Mouse (Mus musculus) gastrocnemius, adult 2 months (tissue): ENCODE data around the gene Cmah. TPM values are rescaled to one million over a fixed set of nuclear protein-coding genes. Genes with fewer than 3 reads are reported as not detected.

ENCODE experiments used
- DNase-seq: peaks from one replicate; pipeline ENCODE4 v3.0.0; 2022
- H3K27ac ChIP-seq: fragments of 200-600 bp; 2 replicates; pipeline ENCODE4 v1.8.1; 2022; ENCODE audit warnings: mild to moderate bottlenecking
- H3K4me3 ChIP-seq: fragments of 200-600 bp; 2 replicates; pipeline ENCODE4 v1.8.1; 2022; ENCODE audit warnings: mild to moderate bottlenecking, moderate library complexity
- CTCF ChIP-seq: fragments of 200-600 bp; IDR thresholded peaks from 2 replicates; pipeline ENCODE4 v1.8.1; 2022; ENCODE audit warnings: antibody characterized with exemption, mild to moderate bottlenecking, moderate library complexity
- intact Hi-C: fragments of 180-260 bp; cut with DNase I; formaldehyde crosslinking; loops from one replicate; pipeline ENCODE4 v1.15.1; 2025
- total RNA-seq, 2 experiments: library from RNA; stranded (reverse); gene quantifications; 2 replicates each; pipeline ENCODE4 v1.2.3; 2021

Cmah gene
- total RNA-seq, 2 experiments from 2014 or later: 1.9 to 2.2 TPM

GRCm38 (mm10) chr13:24444709-24445108 is 117.5 kb downstream of the Cmah start:
- TF ChIP-seq CTCF: no peak
- intact Hi-C loops: no loop called here
- DNase-seq: peak; percentile 27
- no peak overlapping the region; the same call in 1 of the 2 replicates for H3K4me3 ChIP-seq
- H3K27ac ChIP-seq: no peak overlapping the region

GRCm38 (mm10) chr13:24445166-24445565 is 118.0 kb downstream of the Cmah start:
- Histone ChIP-seq H3K4me3 (no peak overlapping the region), H3K27ac (no peak overlapping the region)
- no peak for TF ChIP-seq CTCF
- no peak for DNase-seq
- intact Hi-C loops: no loop called here

GRCm38 (mm10) chr13:24446081-24446480 is 118.9 kb downstream of the Cmah start:
- intact Hi-C loops: no loop called here
- Histone ChIP-seq H3K4me3 (no peak overlapping the region), H3K27ac (no peak overlapping the region)
- TF ChIP-seq CTCF: no peak
- DNase-seq: no peak

GRCm38 (mm10) chr13:24447043-24447442 is 119.8 kb downstream of the Cmah start:
- Histone ChIP-seq H3K27ac (no peak overlapping the region), H3K4me3 (no peak overlapping the region)
- DNase-seq: no peak
- no peak for TF ChIP-seq CTCF
- intact Hi-C loops: no loop called here

GRCm38 (mm10) chr13:24448578-24448977 is 121.4 kb downstream of the Cmah start:
- no peak for DNase-seq
- intact Hi-C loops: no loop called here
- Histone ChIP-seq H3K4me3 (no peak overlapping the region), H3K27ac (no peak overlapping the region)
- TF ChIP-seq CTCF: no peak

- TF ChIP-seq CTCF: no peak
- Histone ChIP-seq H3K27ac (no peak overlapping the region), H3K4me3 (no peak overlapping the region)
- intact Hi-C loops: no loop called here
- no peak for DNase-seq
These were observed 124.3 kb downstream of the Cmah start for GRCm38 (mm10) chr13:24451455-24451854.

GRCm38 (mm10) chr13:24453737-24454136 is 126.5 kb downstream of the Cmah start:
- no peak for DNase-seq
- intact Hi-C loops: no loop called here
- no peak overlapping the region for H3K4me3 ChIP-seq
- TF ChIP-seq CTCF: no peak
- H3K27ac ChIP-seq: no peak overlapping the region

- no peak overlapping the region for H3K27ac ChIP-seq
- intact Hi-C loops: no loop called here
- no peak overlapping the region for H3K4me3 ChIP-seq
- DNase-seq: no peak
- no peak for TF ChIP-seq CTCF
These were observed 129.2 kb downstream of the Cmah start for GRCm38 (mm10) chr13:24456385-24456784.

GRCm38 (mm10) chr13:24460517-24460916 is 133.3 kb downstream of the Cmah start:
- intact Hi-C loops: no loop called here
- no peak for TF ChIP-seq CTCF
- Histone ChIP-seq H3K27ac (no peak overlapping the region), H3K4me3 (no peak overlapping the region)
- DNase-seq: no peak

GRCm38 (mm10) chr13:24463767-24464166 is 136.6 kb downstream of the Cmah start:
- DNase-seq: no peak
- H3K27ac ChIP-seq: no peak overlapping the region
- no peak for TF ChIP-seq CTCF
- intact Hi-C loops: no loop called here
- no peak overlapping the region for H3K4me3 ChIP-seq

- no peak overlapping the region for H3K4me3 ChIP-seq
- TF ChIP-seq CTCF: no peak
- no peak overlapping the region for H3K27ac ChIP-seq
- intact Hi-C loops: no loop called here
- DNase-seq: no peak
These were observed 138.8 kb downstream of the Cmah start for GRCm38 (mm10) chr13:24466027-24466426.

GRCm38 (mm10) chr13:24467806-24468205 is 140.6 kb downstream of the Cmah start:
- no peak overlapping the region for H3K27ac ChIP-seq
- no peak for TF ChIP-seq CTCF
- no peak overlapping the region for H3K4me3 ChIP-seq
- intact Hi-C loops: no loop called here
- no peak for DNase-seq

- DNase-seq: no peak
- TF ChIP-seq CTCF: no peak
- H3K27ac ChIP-seq: no peak overlapping the region
- H3K4me3 ChIP-seq: no peak overlapping the region
- intact Hi-C loops: no loop called here
These were observed 150.4 kb downstream of the Cmah start for GRCm38 (mm10) chr13:24477564-24477963.

GRCm38 (mm10) chr13:24479516-24479915 is 152.3 kb downstream of the Cmah start:
- Histone ChIP-seq H3K27ac (no peak overlapping the region), H3K4me3 (no peak overlapping the region)
- intact Hi-C loops: no loop called here
- no peak for DNase-seq
- no peak for TF ChIP-seq CTCF

- Histone ChIP-seq H3K4me3 (no peak overlapping the region), H3K27ac (no peak overlapping the region)
- no peak for DNase-seq
- intact Hi-C loops: no loop called here
- TF ChIP-seq CTCF: no peak
These were observed 153.6 kb downstream of the Cmah start for GRCm38 (mm10) chr13:24480824-24481223.
